Mouse (Mus musculus) cortical plate, adult 2 months (tissue): ENCODE measurements around the gene Pdf. TPM values are rescaled to one million over a fixed set of nuclear protein-coding genes. Genes with fewer than 3 reads are reported as not detected.
"Not testable (repeated sequence)": the region's sequence is repeated elsewhere in the genome, so short reads cannot be mapped to it uniquely, and the experiment has no call there.

Experiments used
- H3K27ac ChIP-seq: fragments of 200-500 bp; 2 replicates; pipeline ENCODE4 v1.5.1; 2012; ENCODE audit warnings: low read length, control low read depth, inconsistent platforms; ENCODE audit not compliant: insufficient read depth
- H3K4me1 ChIP-seq: fragments of 200-500 bp; 2 replicates; pipeline ENCODE4 v1.6.1; 2011; ENCODE audit warnings: low read length; ENCODE audit not compliant: control insufficient read depth, insufficient read depth
- H3K4me3 ChIP-seq: fragments of 200-500 bp; 2 replicates; pipeline ENCODE4 v1.5.1; 2011; ENCODE audit warnings: mild to moderate bottlenecking, low read length, control low read depth; ENCODE audit not compliant: insufficient read depth
- CTCF ChIP-seq: fragments of 200-500 bp; IDR thresholded peaks from 2 replicates; pipeline ENCODE4 v1.5.1; 2011; ENCODE audit warnings: mild to moderate bottlenecking, control low read depth, low read length; ENCODE audit not compliant: insufficient read depth; ENCODE audit errors: extremely low read depth
- POLR2A ChIP-seq: fragments of 200-500 bp; IDR thresholded peaks from 2 replicates; pipeline ENCODE4 v1.6.1; 2011; ENCODE audit warnings: mild to moderate bottlenecking, low read length, control low read depth; ENCODE audit not compliant: insufficient read depth; ENCODE audit errors: extremely low read depth
- polyA plus RNA-seq: library from polyadenylated mRNA; depleted of rRNA; stranded (reverse); fragments of >200 nt; gene quantifications from 2 replicates; pipeline ENCODE4 v1.2.3, GENCODE M21; 2012; rRNA removed

Pdf gene
- polyA plus RNA-seq, 1 experiment: 32.4 TPM

- Histone ChIP-seq H3K27ac (no peak overlapping the region), H3K4me1 (0 out of 2 replicates have a peak, but pooled peaks cover 1% of the 10 kb centered on the region), H3K4me3 (no peak overlapping the region)
- TF ChIP-seq POLR2A: no peak
- TF ChIP-seq CTCF: no peak
Observed at GRCm38 (mm10) chr8:107012666-107013065, 35.7 kb downstream of the Pdf start.

- H3K27ac ChIP-seq: no peak overlapping the region
Observed at GRCm38 (mm10) chr8:107007795-107008194, 40.6 kb downstream of the Pdf start.

GRCm38 (mm10) chr8:107002532-107002931 is 45.9 kb downstream of the Pdf start:
- TF ChIP-seq POLR2A: no peak
- TF ChIP-seq CTCF: peak; percentile 99
- no peaks in the 10 kb centered on the region for H3K4me1 ChIP-seq
- no peak overlapping the region for H3K27ac ChIP-seq
- H3K4me3 ChIP-seq: no peak overlapping the region

More at GRCm38 (mm10) chr8:107007795-107008194, 40.6 kb downstream of the Pdf start:
- 0 out of 2 replicates have a peak, but pooled peaks cover 1% of the 10 kb centered on the region for H3K4me1 ChIP-seq
- TF ChIP-seq CTCF (no peak), POLR2A (no peak)
- H3K4me3 ChIP-seq: no peak overlapping the region

- H3K4me1 ChIP-seq: no peaks in the 10 kb centered on the region
- no peak overlapping the region for H3K27ac ChIP-seq
- H3K4me3 ChIP-seq: no peak overlapping the region
- TF ChIP-seq POLR2A (no peak), CTCF (no peak)
Observed at GRCm38 (mm10) chr8:106999068-106999467, 49.3 kb downstream of the Pdf start.

- H3K27ac ChIP-seq: no peak overlapping the region
- H3K4me3 ChIP-seq: no peak overlapping the region
- H3K4me1 ChIP-seq: no peaks in the 10 kb centered on the region
- TF ChIP-seq CTCF: no peak
- no peak for TF ChIP-seq POLR2A
Observed at GRCm38 (mm10) chr8:106997416-106997815, 51.0 kb downstream of the Pdf start.

- not testable (repeated sequence) for H3K27ac ChIP-seq
Observed at GRCm38 (mm10) chr8:106996339-106996738, 52.1 kb downstream of the Pdf start.

More at GRCm38 (mm10) chr8:106996339-106996738, 52.1 kb downstream of the Pdf start:
- not testable (repeated sequence) for H3K4me1 ChIP-seq, H3K4me3 ChIP-seq

Other genes with a start within 250 kb of the Pdf start
- gene Has3, start 178.4 kb downstream of the Pdf start, polyA plus RNA-seq: 0.92 and 0.98 TPM in 2 replicates
- gene Utp4, start 155.0 kb downstream of the Pdf start, polyA plus RNA-seq: 30.6 and 31.1 TPM in 2 replicates
- 8.7 and 9.3 TPM in 2 replicates for gene Sntb2, start 112.9 kb downstream of the Pdf start, polyA plus RNA-seq
- gene Vps4a, start 17.4 kb downstream of the Pdf start, polyA plus RNA-seq: 99.0 and 103 TPM in 2 replicates
- 33.0 and 36.8 TPM in 2 replicates for gene Cog8, start 8.1 kb upstream of the Pdf start, polyA plus RNA-seq
- 36.5 and 42.5 TPM in 2 replicates for gene Nip7, start 8.3 kb upstream of the Pdf start, polyA plus RNA-seq
- gene Tmed6, start 17.0 kb upstream of the Pdf start, polyA plus RNA-seq: not detected in 2 replicates
- gene Terf2, start 47.9 kb upstream of the Pdf start, polyA plus RNA-seq: 32.8 and 33.3 TPM in 2 replicates
- gene Cyb5b, start 102.0 kb upstream of the Pdf start, polyA plus RNA-seq: 104 and 106 TPM in 2 replicates
- gene Nfat5, start 244.9 kb upstream of the Pdf start, polyA plus RNA-seq: 34.9 and 36.0 TPM in 2 replicates